Mouse (Mus musculus) Patski (cell line): ENCODE measurements around the gene Nsl1. TPM values are rescaled to one million over a fixed set of nuclear protein-coding genes. Genes with fewer than 3 reads are reported as not detected.

Experiments used
- ATAC-seq: fragments of 100-300 bp; one replicate; pipeline ENCODE4 v1.8.0; 2021
- CTCF ChIA-PET: fragments of 350-600 bp; sonication (Branson Sonifier 250); formaldehyde crosslinking; loops from one replicate; lab custom pipeline; 2022; ENCODE audit warnings: inconsistent platforms; lab: Charles Lee
- POLR2A ChIA-PET: fragments of 350-600 bp; sonication (Branson Sonifier 250); formaldehyde crosslinking; loops from one replicate; lab custom pipeline; 2022; ENCODE audit warnings: antibody characterized with exemption, inconsistent platforms; lab: Charles Lee
- DNase-seq: peaks from one replicate; pipeline ENCODE4 v3.0.0-alpha.2; 2011; ENCODE audit warnings: low read depth, low spot score
- H3K27me3 ChIP-seq: fragments of 371-371 bp; one replicate; pipeline ENCODE4 v1.5.1; 2021
- CTCF ChIP-seq: fragments of 100-300 bp; IDR thresholded peaks from one replicate; pipeline ENCODE4 v1.5.1; 2021
- in situ Hi-C: fragments of 300-500 bp; cut with MboI; formaldehyde crosslinking; loops from 3 replicates; pipeline ENCODE4 v1.11.1; 2018; ENCODE audit warnings: low pct_unique_long_range_greater_than_20kb, mixed read lengths
- polyA plus RNA-seq: library from polyadenylated mRNA; unstranded; gene quantifications from one replicate; pipeline ENCODE4 v1.2.3, GENCODE M21; 2021

Nsl1 gene
- polyA plus RNA-seq, 1 experiment from 2014 or later = 7.1 TPM

DNA sequence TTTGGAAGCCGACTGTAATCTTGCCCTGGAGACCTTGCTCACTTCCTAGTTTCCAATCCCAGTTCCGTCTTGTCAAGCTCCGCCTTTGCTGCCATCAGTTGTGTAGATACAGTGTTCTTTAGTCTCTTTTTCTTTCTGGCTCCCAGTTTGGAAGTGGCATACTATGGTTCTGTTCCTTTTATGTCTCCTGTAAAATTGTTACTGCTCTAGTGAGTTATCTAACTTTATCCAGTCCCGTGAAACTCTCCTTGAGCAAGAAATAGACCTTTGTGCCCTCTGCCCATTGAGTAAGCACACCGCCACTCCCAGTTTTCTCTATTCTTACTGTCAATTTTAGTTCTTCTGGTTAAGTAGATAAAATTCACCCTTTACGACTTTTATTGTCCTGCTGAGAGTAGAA, 8.8 kb downstream of the Nsl1 start:
- CTCF ChIA-PET = interaction anchor here (0.9 to 1.4 kb wide), 2 partner anchors 9 to 127 kb away, joined by 3 read pairs; no protein-coding TSS in a partner anchor
- ATAC-seq = no peak
- DNase-seq = no peak

DNA sequence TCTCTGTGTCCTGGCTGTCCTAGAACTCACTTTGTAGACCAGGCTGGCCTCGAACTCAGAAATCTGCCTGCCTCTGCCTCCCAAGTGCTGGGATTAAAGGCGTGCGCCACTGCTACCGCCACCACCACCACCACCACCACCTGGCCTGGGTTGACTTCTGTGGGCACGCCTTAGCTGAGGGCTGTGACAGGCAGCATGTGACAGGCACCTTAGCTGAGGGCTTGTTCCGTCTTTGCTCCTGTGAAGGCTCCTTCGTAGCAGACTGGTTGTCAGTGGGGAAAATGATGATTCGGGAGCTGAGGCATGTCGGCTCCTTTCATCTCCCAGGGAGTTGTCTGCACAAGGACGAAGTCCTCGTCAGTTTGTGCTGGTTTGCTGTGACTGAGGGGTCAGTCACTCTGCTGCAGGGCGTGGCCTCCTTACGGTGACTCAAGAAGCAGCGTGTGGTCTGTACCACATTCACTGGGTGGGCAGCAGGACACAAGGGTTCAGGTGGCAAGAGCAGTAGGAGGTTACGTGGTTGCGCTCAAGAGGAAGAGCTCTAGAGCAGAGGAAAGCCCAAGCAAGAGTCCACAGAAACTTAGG, 9.6 kb downstream of the Nsl1 start:
- no peaks in the 10 kb centered on the region for H3K27me3 ChIP-seq
- CTCF ChIA-PET = interaction anchor here (1.3 to 1.5 kb wide), 3 partner anchors 9 to 11 kb away, joined by 3 to 7 read pairs (median 4); partner anchors contain the start of genes Nsl1 and Tatdn3
- in situ Hi-C loops = no loop called here
- POLR2A ChIA-PET = no interaction called here
- TF ChIP-seq CTCF = no peak
- ATAC-seq (no peak), DNase-seq (no peak)

More for the DNA sequence above, 8.8 kb downstream of the Nsl1 start:
- in situ Hi-C loops = no loop called here
- TF ChIP-seq CTCF = no peak
- H3K27me3 ChIP-seq = no peaks in the 10 kb centered on the region
- POLR2A ChIA-PET = no interaction called here

DNA sequence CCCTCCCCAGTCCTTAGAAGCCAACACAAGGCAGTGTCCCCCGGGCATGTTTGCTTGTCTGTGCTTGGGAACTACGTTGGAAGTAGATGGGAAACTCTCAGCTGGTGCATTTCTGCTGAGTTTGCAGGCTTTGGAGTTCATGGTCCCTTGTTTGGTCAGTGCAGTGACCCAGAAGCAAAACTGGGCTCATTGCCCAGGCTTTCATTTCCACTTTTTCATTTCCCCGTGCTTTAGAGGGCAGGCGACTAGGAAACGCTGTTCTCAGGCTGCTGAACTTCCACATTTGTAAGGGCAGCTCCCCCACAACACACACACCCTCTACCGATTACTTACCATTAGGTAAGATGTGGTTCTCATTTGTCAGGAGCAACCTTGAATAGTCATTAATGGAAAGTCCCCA, 10.2 kb downstream of the Nsl1 start:
- CTCF ChIA-PET = interaction anchor here (1.3 to 1.5 kb wide), 2 partner anchors 10 to 12 kb away, joined by 4 to 7 read pairs; partner anchors contain the start of genes Nsl1 and Tatdn3
- no peak for TF ChIP-seq CTCF
- ATAC-seq (no peak), DNase-seq (no peak)
- in situ Hi-C loops = no loop called here
- POLR2A ChIA-PET = no interaction called here
- H3K27me3 ChIP-seq = no peaks in the 10 kb centered on the region

DNA sequence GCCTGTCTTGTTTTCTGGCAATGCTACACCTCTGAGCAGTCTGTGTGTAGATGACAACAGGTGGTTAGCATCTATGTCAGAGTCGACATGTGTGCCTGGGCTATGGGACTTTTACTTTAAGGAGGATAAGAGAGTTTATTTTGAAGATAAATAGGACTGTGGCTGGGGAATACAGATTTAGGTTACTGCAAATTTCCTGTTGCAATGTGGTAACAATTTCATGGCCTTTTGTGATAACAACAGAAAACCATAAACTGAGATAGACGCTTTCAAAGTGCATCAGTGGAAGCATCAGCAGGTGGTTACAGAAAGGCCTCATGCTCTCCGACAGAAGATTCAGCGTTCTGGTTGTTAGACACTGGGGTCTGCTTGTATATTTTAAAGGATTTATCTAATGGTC, 10.7 kb downstream of the Nsl1 start:
- no peak for TF ChIP-seq CTCF
- no peaks in the 10 kb centered on the region for H3K27me3 ChIP-seq
- ATAC-seq (no peak), DNase-seq (no peak)
- in situ Hi-C loops = no loop called here
- POLR2A ChIA-PET = no interaction called here
- CTCF ChIA-PET = interaction anchor here (1.3 to 1.5 kb wide), 2 partner anchors 10 to 12 kb away, joined by 4 to 7 read pairs; partner anchors contain the start of genes Nsl1 and Tatdn3

DNA sequence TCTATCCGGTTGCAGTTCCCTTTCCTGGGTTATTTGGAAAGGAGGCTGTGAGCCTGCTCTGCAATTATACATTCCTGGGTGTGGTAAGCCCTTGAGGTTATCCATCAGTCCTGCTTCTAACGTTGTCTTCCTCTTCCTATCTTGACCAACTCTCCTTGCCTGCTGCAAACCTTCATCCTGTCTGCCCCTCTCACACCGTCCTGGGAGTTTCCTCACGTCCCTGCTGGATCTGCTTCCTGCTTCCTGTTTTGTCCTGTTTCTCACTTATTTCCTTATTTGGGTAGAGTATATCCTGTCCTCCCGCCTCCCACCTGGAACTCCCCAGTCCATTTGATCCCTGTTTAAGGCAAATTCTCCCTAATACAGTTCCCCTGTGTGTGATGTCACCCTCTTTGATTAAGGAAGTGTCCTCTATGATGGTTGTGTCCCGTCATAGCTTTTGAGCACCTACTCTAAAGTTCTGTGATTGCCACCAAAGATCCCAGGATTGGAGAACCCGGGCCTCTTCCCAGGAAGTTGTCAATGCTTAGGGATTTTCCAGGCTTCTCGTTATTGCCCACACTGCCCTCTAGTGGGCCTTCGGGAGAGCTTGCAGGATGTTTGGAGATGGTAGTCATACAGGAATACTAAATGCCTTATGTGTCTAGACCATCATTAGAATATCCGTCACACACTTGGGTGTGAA, 12.5 kb downstream of the Nsl1 start:
- no peak for DNase-seq
- ATAC-seq = peak; percentile 82
- in situ Hi-C loops = loop anchor here (25.0 kb wide), 1 partner anchor 487 kb away; no protein-coding TSS in a partner anchor
- peak; percentile 91 for TF ChIP-seq CTCF
- no peaks in the 10 kb centered on the region for H3K27me3 ChIP-seq
- CTCF ChIA-PET = interaction anchor here (1.2 to 2.9 kb wide), 5 partner anchors 9 to 212 kb away, joined by 3 to 7 read pairs (median 4); no protein-coding TSS in a partner anchor
- POLR2A ChIA-PET = no interaction called here

DNA sequence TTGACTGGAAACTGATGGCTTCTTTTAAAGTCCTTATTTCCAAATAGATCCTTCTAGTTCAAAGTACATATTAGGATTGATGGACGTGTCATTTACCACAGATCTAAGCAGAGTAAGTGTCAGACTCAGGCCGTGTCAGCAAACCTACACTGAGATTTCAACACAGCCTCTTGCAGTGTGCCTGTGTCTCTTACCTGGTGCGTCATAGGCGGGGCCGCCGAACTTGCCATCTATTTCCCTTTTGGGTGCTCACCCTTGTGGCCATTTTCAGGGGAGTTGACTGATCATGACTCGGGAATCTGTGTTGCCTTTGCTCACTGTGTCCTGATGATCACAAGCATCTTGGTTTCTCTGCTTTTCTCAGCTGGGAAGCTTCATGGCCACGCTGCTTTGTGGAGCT, 20.4 kb downstream of the Nsl1 start:
- CTCF ChIA-PET = interaction anchor here (1.4 to 1.8 kb wide), 2 partner anchors 8 to 138 kb away, joined by 4 to 7 read pairs; no protein-coding TSS in a partner anchor
- no peaks in the 10 kb centered on the region for H3K27me3 ChIP-seq
- TF ChIP-seq CTCF = no peak
- DNase-seq (no peak), ATAC-seq (no peak)
- POLR2A ChIA-PET = no interaction called here
- in situ Hi-C loops = loop anchor here (25.0 kb wide), 1 partner anchor 479 kb away; no protein-coding TSS in a partner anchor

DNA sequence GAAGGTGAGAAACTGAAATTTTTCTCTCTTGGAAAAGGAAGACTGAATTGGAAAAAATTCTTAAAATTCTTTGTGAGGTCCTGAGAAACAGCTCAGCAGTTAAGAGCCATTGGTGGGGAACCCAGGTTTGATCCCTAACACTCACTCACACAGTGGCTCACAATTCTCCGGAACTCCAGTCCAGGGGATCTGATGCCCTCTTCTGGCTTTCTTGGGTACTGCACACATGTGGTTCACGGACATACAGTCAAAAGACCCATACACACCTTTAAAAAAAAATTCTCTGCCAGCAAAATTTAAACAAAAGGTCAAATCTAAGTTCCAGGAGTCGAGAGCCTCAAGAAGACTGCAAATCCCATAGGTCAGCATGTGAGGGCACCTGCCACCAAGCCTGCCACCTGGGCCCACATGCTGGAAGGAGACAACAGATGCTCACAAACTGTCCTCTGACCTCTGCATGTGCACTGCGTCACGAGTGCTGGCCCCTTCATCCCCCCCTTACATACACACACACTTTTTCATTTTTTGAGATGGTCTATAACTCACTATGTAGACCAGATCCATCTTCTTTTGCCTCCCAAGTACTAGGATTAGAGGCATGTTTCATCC, 22.2 kb downstream of the Nsl1 start:
- POLR2A ChIA-PET = no interaction called here
- ATAC-seq = no peak
- no peak for TF ChIP-seq CTCF
- CTCF ChIA-PET = interaction anchor here (0.7 to 1.8 kb wide), 4 partner anchors 10 to 133 kb away, joined by 3 to 7 read pairs (median 4); no protein-coding TSS in a partner anchor
- in situ Hi-C loops = loop anchor here (25.0 kb wide), 1 partner anchor 477 kb away; no protein-coding TSS in a partner anchor
- no peaks in the 10 kb centered on the region for H3K27me3 ChIP-seq
- DNase-seq = no peak

DNA sequence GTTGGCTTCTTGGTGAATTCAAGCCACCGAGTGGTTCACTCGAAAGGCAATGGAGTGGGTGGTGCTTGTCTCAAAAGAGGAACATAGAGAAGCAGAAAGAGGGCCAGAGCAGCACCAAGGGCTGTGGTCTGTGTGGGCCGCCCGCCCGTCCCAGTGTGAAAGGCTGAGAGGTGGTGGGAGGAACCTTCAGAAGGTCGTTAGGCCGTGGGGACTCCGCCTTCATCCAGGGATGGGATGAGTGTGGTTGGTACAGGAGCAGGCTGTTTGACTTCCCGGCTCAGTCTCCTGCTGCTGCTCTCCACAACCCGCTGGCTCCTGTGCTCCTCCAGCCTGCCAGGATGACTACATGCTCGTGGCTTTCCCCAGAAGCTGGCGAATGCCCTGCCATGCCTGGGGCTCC, 22.8 kb downstream of the Nsl1 start:
- DNase-seq (no peak), ATAC-seq (peak; percentile 73)
- ChIA-PET POLR2A (no interaction called here), CTCF (no interaction called here)
- no peak for TF ChIP-seq CTCF
- H3K27me3 ChIP-seq = no peaks in the 10 kb centered on the region
- in situ Hi-C loops = loop anchor here (25.0 kb wide), 1 partner anchor 477 kb away; no protein-coding TSS in a partner anchor

DNA sequence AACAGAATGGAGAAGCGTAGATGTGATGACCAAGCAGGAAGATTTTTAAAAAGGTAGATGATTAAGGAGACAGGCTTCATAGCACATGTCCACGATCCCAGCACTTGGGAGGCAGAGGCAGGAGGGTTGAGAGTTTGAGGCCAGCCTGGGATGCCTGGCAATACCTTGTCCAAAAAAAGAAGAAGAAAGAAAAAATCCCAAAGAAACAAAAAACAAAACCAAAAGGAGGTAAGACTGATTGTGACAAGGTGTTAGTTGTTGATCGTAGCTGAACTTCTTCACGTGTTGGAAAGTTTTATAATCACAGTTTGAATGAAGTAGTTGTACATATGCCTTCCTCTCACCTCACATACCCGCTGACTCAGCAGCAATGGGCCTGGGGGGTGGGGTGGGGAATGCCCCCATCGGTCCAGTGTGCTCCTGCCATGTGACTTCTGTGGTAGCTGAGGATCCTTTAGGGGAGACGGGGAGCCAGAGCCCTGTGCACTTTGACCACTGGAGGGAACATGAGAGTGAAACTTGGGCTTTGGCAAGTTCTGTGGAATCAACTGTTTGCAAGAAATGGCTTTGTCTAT, 23.6 kb downstream of the Nsl1 start:
- in situ Hi-C loops = loop anchor here (25.0 kb wide), 1 partner anchor 476 kb away; no protein-coding TSS in a partner anchor
- H3K27me3 ChIP-seq = no peaks in the 10 kb centered on the region
- DNase-seq = no peak
- TF ChIP-seq CTCF = no peak
- ChIA-PET CTCF (no interaction called here), POLR2A (no interaction called here)
- no peak for ATAC-seq

DNA sequence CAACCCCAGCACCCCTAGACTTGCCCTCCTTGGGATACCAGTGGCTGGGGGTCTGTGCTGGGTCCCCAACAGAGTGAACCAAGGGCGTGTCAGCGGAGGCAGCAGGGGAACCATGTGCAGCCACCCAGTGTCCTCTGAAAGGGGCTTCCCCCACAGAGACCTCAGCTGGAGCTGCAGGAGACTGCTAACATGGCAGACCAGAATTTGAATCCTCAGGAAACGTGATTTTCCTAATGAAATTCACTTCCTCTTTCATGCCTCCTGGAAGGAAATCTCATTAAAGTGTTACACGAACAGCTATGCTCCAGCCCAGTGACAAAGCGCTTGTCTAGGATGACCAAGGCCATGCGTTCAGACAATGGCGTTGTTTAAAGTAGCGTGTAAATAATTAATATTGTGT, 24.1 kb downstream of the Nsl1 start:
- in situ Hi-C loops = loop anchor here (25.0 kb wide), 1 partner anchor 475 kb away; no protein-coding TSS in a partner anchor
- POLR2A ChIA-PET = no interaction called here
- H3K27me3 ChIP-seq = no peaks in the 10 kb centered on the region
- DNase-seq = no peak
- no peak for ATAC-seq
- no peak for TF ChIP-seq CTCF
- CTCF ChIA-PET = no interaction called here
